In the genomic region with DNA sequence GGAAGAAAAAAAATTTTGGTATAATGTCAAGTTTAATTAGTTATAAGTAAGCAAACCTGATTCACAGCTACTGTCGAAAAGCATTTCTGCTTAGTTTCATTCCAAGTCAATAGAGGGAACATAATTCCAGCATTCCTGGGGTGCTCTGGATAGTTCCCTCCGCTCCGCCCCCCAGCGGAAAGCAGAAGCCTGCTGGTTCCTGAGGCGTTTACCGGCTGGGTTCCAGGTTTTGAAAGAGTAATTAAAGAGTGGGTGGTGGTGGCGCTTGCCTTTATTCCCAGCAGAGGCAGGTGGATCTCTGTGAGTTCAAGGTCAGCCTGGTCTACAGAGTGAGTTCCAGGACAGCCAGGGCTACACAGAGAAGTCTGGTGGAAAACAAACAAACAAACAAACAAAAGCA, we compare ENCODE assay signal across 23 mouse cellular contexts. TPM values are rescaled to one million over a fixed set of nuclear protein-coding genes. Genes with fewer than 3 reads are reported as not detected.
DNase-seq lines count a peak whose midpoint lies in the region; ATAC-seq and TF ChIP-seq lines count a peak whose summit lies in the region.
"Had no signal": no experiment of that assay in that cellular context is flagged by ENCODE, and none has a peak within 500 bp of the region (broad histone marks: within the 10 kb centered on the region; RNA-seq: fewer than 3 reads in every experiment).

No protein-coding gene starts in this region.

- TF ChIP-seq CTCF in gastrocnemius, adult 2 months (IDR thresholded peaks at IDR 0.05), result no peak
- peak; percentile 56 for TF ChIP-seq CTCF in liver, adult 2 months (IDR thresholded peaks at IDR 0.05; ENCODE audit: low read depth, low read length)
- peak; percentile 10; the same call in 1 of the 2 replicates for TF ChIP-seq CTCF in small intestine, adult 2 months (IDR thresholded peaks at IDR 0.05; ENCODE audit: extremely low read depth, insufficient read length, insufficient replicate concordance, low read depth, low read length)

- H3K79me2 ChIP-seq in liver, adult 2 months (ENCODE audit: control insufficient read depth, insufficient read depth, low read length), result peaks cover 6% of the 10 kb centered on the region; the same call in 1 of the 2 replicates

- TF ChIP-seq POLR2A in liver, adult 2 months (IDR thresholded peaks at IDR 0.05; ENCODE audit: extremely low read depth, insufficient read depth, low read length), result no peak
- no peak for TF ChIP-seq POLR2A in small intestine, adult 2 months (IDR thresholded peaks at IDR 0.05; ENCODE audit: low read depth, low read length)

- H3K4me2 ChIP-seq in liver, embryonic 11.5 days, result no peak overlapping the region
- no peak overlapping the region for H3K4me2 ChIP-seq in intestine, embryonic 14.5 days (ENCODE audit: low read length)
- H3K4me2 ChIP-seq: embryonic facial prominence, embryonic 13.5 days; hindbrain, embryonic 13.5 days; kidney, embryonic 15.5 days; lung, embryonic 14.5 days had no signal

- peak overlapping the region; percentile 80 for H3K27ac ChIP-seq in gastrocnemius, adult 2 months
- peak overlapping the region; percentile 74 for H3K27ac ChIP-seq in liver, adult 2 months (replicated peaks; ENCODE audit: insufficient read depth, low read depth, low read length)
- H3K27ac ChIP-seq in liver, embryonic 11.5 days (ENCODE audit: low read depth, low read length), result no peak overlapping the region
- peak overlapping the region; percentile 76 for H3K27ac ChIP-seq in intestine, embryonic 14.5 days (ENCODE audit: low read depth)
- peak overlapping the region; percentile 100 for H3K27ac ChIP-seq in small intestine, adult 2 months (ENCODE audit: insufficient read depth, low read depth, low read length)
- no peak overlapping the region for H3K27ac ChIP-seq in embryonic facial prominence, embryonic 10.5 days (replicated peaks)
- H3K27ac ChIP-seq: hindbrain, embryonic 13.5 days; limb, embryonic 10.5 days had no signal

- H3K36me3 ChIP-seq in liver, adult 2 months (ENCODE audit: control insufficient read depth, insufficient read depth, low read length), result no peaks in the 10 kb centered on the region
- no peaks in the 10 kb centered on the region for H3K36me3 ChIP-seq in liver, embryonic 11.5 days (ENCODE audit: control insufficient read depth, insufficient read depth, low read length)
- H3K36me3 ChIP-seq in intestine, embryonic 14.5 days (ENCODE audit: control insufficient read depth, insufficient read depth, low read length), result no peaks in the 10 kb centered on the region
- peaks cover 47% of the 10 kb centered on the region for H3K36me3 ChIP-seq in small intestine, adult 2 months (ENCODE audit: control insufficient read depth, insufficient read depth, low read length)
- H3K36me3 ChIP-seq in embryonic facial prominence, embryonic 10.5 days (replicated peaks), result no peaks in the 10 kb centered on the region
- H3K36me3 ChIP-seq: embryonic facial prominence, embryonic 13.5 days; kidney, embryonic 15.5 days; limb, embryonic 10.5 days had no signal

- H3K9ac ChIP-seq in liver, adult 2 months (ENCODE audit: low read depth, low read length), result no peak overlapping the region
- no peak overlapping the region for H3K9ac ChIP-seq in liver, embryonic 11.5 days (ENCODE audit: low read depth, low read length)
- H3K9ac ChIP-seq in intestine, embryonic 14.5 days (ENCODE audit: low read length), result no peak overlapping the region
- H3K9ac ChIP-seq: embryonic facial prominence, embryonic 13.5 days; forebrain, postnatal 0 days; hindbrain, embryonic 13.5 days; kidney, embryonic 15.5 days; lung, embryonic 14.5 days had no signal

- peaks cover 45% of the 10 kb centered on the region for H3K4me1 ChIP-seq in liver, adult 2 months (ENCODE audit: control insufficient read depth, insufficient read depth, low read length)
- H3K4me1 ChIP-seq in liver, embryonic 11.5 days (replicated peaks; ENCODE audit: control insufficient read depth, insufficient read depth, low read length), result peaks cover 10% of the 10 kb centered on the region; the same call in 1 of the 2 replicates
- H3K4me1 ChIP-seq in intestine, embryonic 14.5 days (replicated peaks; ENCODE audit: control insufficient read depth, insufficient read depth, low read length), result peaks cover 13% of the 10 kb centered on the region; the same call in 1 of the 2 replicates
- peaks cover 31% of the 10 kb centered on the region for H3K4me1 ChIP-seq in small intestine, adult 2 months (ENCODE audit: control insufficient read depth, insufficient read depth, insufficient read length, low read length)
- peaks cover 19% of the 10 kb centered on the region for H3K4me1 ChIP-seq in embryonic facial prominence, embryonic 10.5 days

- 30% methylated on average over 7 of the region's 7 CpGs for WGBS in liver, adult 2 months
- WGBS in liver, embryonic 11.5 days, result 88% methylated on average over 7 of the region's 7 CpGs
- WGBS in intestine, embryonic 14.5 days, result 71% methylated on average over 7 of the region's 7 CpGs
- 32% methylated on average over 7 of the region's 7 CpGs for WGBS in small intestine, adult 2 months
- WGBS in embryonic facial prominence, embryonic 10.5 days, result 90% methylated on average over 7 of the region's 7 CpGs

- H3K27me3 ChIP-seq in liver, adult 2 months (ENCODE audit: control insufficient read depth, insufficient read depth, low read length), result no peaks in the 10 kb centered on the region
- H3K27me3 ChIP-seq in liver, embryonic 11.5 days (replicated peaks; ENCODE audit: control insufficient read depth, insufficient read depth, low read length), result no peaks in the 10 kb centered on the region
- no peaks in the 10 kb centered on the region for H3K27me3 ChIP-seq in intestine, embryonic 14.5 days (replicated peaks; ENCODE audit: control insufficient read depth, insufficient read depth, low read length)
- H3K27me3 ChIP-seq in small intestine, adult 2 months (ENCODE audit: control insufficient read depth, insufficient read depth, low read length), result no peaks in the 10 kb centered on the region
- H3K27me3 ChIP-seq in embryonic facial prominence, embryonic 10.5 days (replicated peaks; ENCODE audit: low read depth, poor library complexity, severe bottlenecking), result no peaks in the 10 kb centered on the region
- H3K27me3 ChIP-seq: embryonic facial prominence, embryonic 13.5 days; hindbrain, embryonic 13.5 days; kidney, embryonic 15.5 days had no signal

- no peak for DNase-seq in gastrocnemius, adult 2 months
- DNase-seq in gastrocnemius, postnatal 14 days, result no peak
- peak; percentile 78 for DNase-seq in liver, adult 2 months (ENCODE audit: extremely low read depth, low read depth, low spot score)
- no peak for DNase-seq in liver, embryonic 11.5 days (ENCODE audit: low spot score)
- DNase-seq in intestine, embryonic 14.5 days (ENCODE audit: low spot score), result no peak
- DNase-seq in embryonic facial prominence, embryonic 10.5 days (ENCODE audit: low spot score), result no peak
- DNase-seq: adrenal gland, postnatal 10 days; cerebellum, adult 11-12 months; forebrain, postnatal 0 days; heart, adult 18-20 months; heart, postnatal 10 days; right cerebral cortex, adult 18-20 months; spleen, adult 18-20 months; thymus, postnatal 25 days had no signal

- no peak for ATAC-seq in liver, embryonic 11.5 days (replicated peaks; ENCODE audit: low FRiP score)
- no peak for ATAC-seq in intestine, embryonic 14.5 days (replicated peaks; ENCODE audit: low FRiP score, low TSS enrichment, low read depth)
- ATAC-seq in erythroblast, adult 5-6 weeks (replicated peaks; ENCODE audit: low FRiP score, poor library complexity, severe bottlenecking), result no peak
- ATAC-seq: CD4-positive, CD25-positive, alpha-beta regulatory T cell, adult 4 months; forebrain, postnatal 0 days had no signal

- intact Hi-C loops in gastrocnemius, adult 2 months (cut with DNase I), result loop anchor here (5.0 kb wide), 1 partner anchor 43 kb away; no protein-coding TSS in a partner anchor
- intact Hi-C loops in gastrocnemius, postnatal 14 days (cut with DNase I; ENCODE audit: low total_unique reads), result no loop called here

- no peaks in the 10 kb centered on the region for H3K9me3 ChIP-seq in liver, embryonic 11.5 days (ENCODE audit: control insufficient read depth, low read length)
- no peaks in the 10 kb centered on the region for H3K9me3 ChIP-seq in intestine, embryonic 14.5 days (ENCODE audit: control insufficient read depth, low read length)
- no peaks in the 10 kb centered on the region for H3K9me3 ChIP-seq in embryonic facial prominence, embryonic 10.5 days
- H3K9me3 ChIP-seq: embryonic facial prominence, embryonic 13.5 days; hindbrain, embryonic 13.5 days; kidney, embryonic 15.5 days; limb, embryonic 10.5 days had no signal

- H3K4me3 ChIP-seq in gastrocnemius, adult 2 months, result no peak overlapping the region
- no peak overlapping the region for H3K4me3 ChIP-seq in liver, adult 2 months (ENCODE audit: insufficient read depth, low read depth, low read length)
- H3K4me3 ChIP-seq in liver, embryonic 11.5 days (ENCODE audit: low read depth, low read length), result no peak overlapping the region
- H3K4me3 ChIP-seq in intestine, embryonic 14.5 days (ENCODE audit: low read depth, low read length), result no peak overlapping the region
- H3K4me3 ChIP-seq in small intestine, adult 2 months (ENCODE audit: low read depth, low read length), result peak overlapping the region; percentile 34
- no peak overlapping the region for H3K4me3 ChIP-seq in embryonic facial prominence, embryonic 10.5 days
- H3K4me3 ChIP-seq: embryonic facial prominence, embryonic 13.5 days; hindbrain, embryonic 13.5 days; kidney, embryonic 15.5 days; limb, embryonic 10.5 days; megakaryocyte, embryonic 14.5 days had no signal

RNA-seq across cellular contexts. Expression of a gene that starts 10.2 kb away (rescaled TPM):
- 1 to 10 TPM; 7.9 to 9.8 TPM for total RNA-seq in gastrocnemius, adult 2 months (2021)
- total RNA-seq in gastrocnemius, postnatal 14 days (2021), result 10 to 100 TPM; 16.8 to 23.0 TPM
- 28.9 and 32.7 TPM in 2 replicates for total RNA-seq in liver, adult 2 months (2014; rRNA removed)
- polyA plus RNA-seq in liver, adult 2 months (2012; rRNA removed), result 11.2 and 16.0 TPM in 2 replicates
- polyA plus RNA-seq in liver, embryonic 11.5 days (2014; fragmentation: Nextera tagmentation; extraction: Ambion mirVana), result 19.0 and 19.3 TPM in 2 replicates
- polyA plus RNA-seq in intestine, embryonic 14.5 days (2014; fragmentation: Nextera tagmentation; extraction: Ambion mirVana), result 80.3 and 87.9 TPM in 2 replicates
- 26.1 and 47.7 TPM in 2 replicates for polyA plus RNA-seq in small intestine, adult 2 months (2012; rRNA removed)
- polyA plus RNA-seq in embryonic facial prominence, embryonic 10.5 days (2016; fragmentation: Nextera tagmentation; extraction: Ambion mirVana), result 62.3 and 65.4 TPM in 2 replicates
- 1.9 and 2.9 TPM in 2 replicates for total RNA-seq in erythroblast, adult 5-6 weeks (2015; ENCODE audit: low replicate concordance)
- 2.8 and 4.7 TPM in 2 replicates for total RNA-seq in erythroblast, adult 5-6 weeks (2017; ENCODE audit: low replicate concordance)

Comparison
In these comparisons a context has a peak if more than half of its experiments do, and no peak if none do; other contexts are left out.
1. H3K27ac ChIP-seq: peak in gastrocnemius, adult 2 months (single experiment), liver, adult 2 months (single experiment), intestine, embryonic 14.5 days (single experiment) and small intestine, adult 2 months (single experiment); none in liver, embryonic 11.5 days (single experiment) and embryonic facial prominence, embryonic 10.5 days (single experiment).